Mouse (Mus musculus): ENCODE data around the gene Rpf2. TPM values are rescaled to one million over a fixed set of nuclear protein-coding genes. Genes with fewer than 3 reads are reported as not detected.

Rpf2 gene
- polyA plus RNA-seq, 1 experiment from 2014 or later, result 51.5 TPM

DNA sequence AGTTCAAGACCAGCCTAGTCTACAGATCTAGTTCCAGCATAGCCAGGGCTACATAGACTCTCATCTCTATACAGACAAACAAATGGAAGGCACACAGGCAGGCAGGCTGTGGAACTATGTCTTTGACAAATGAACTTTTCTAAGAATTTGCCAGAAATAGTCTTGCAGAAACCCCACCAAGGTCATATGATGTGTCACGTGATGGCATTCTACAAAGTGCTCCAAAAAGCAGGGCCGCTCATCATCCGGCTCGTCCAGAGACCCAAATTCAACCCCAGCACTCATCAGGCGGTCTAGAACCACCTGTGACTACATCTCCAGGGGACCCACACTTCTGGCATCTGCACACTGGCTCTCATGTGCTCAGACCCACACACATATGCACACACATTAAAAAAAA is 9.0 kb downstream of the Rpf2 start:
- H3K9me3 ChIP-seq, result no peaks in the 10 kb centered on the region
- no peak overlapping the region for H3K9ac ChIP-seq
- no peak for ATAC-seq (ENCODE audit: insufficient number of reproducible peaks, low FRiP score, low TSS enrichment, low read depth)
- no peak overlapping the region for H3K4me3 ChIP-seq
- no peak overlapping the region for H3K27ac ChIP-seq
- no peak overlapping the region for H3K4me2 ChIP-seq
- no peaks in the 10 kb centered on the region for H3K4me1 ChIP-seq
- 93% methylated on average over 5 of the region's 5 CpGs for WGBS
- peaks cover 66% of the 10 kb centered on the region for H3K36me3 ChIP-seq
- H3K27me3 ChIP-seq, result no peaks in the 10 kb centered on the region

DNA sequence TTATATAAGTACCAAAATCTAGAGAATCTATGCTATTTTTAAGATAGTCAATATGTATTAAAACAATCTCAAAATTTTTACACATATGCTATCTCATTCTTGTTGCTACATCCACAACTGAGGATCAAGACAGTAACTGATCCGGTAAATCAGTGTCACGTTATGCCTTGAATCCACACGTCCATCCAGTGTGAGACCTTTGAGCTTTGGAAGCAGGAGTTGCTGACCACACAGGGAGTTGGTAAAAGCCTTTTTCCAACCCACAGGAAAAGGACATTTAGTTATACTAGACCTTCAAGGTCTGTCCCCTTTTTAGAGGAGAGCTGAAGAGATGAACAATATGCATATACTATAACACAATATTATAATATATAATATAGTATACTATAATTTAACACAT is 13.6 kb downstream of the Rpf2 start:
- H3K4me3 ChIP-seq, result no peak overlapping the region
- H3K9ac ChIP-seq, result no peak overlapping the region
- no peak for ATAC-seq (ENCODE audit: insufficient number of reproducible peaks, low FRiP score, low TSS enrichment, low read depth)
- H3K9me3 ChIP-seq, result no peaks in the 10 kb centered on the region
- no peak overlapping the region for H3K27ac ChIP-seq
- 87% methylated on average over 3 of the region's 3 CpGs for WGBS
- H3K36me3 ChIP-seq, result peaks cover 62% of the 10 kb centered on the region
- H3K4me2 ChIP-seq, result no peak overlapping the region
- H3K4me1 ChIP-seq, result no peaks in the 10 kb centered on the region
- H3K27me3 ChIP-seq, result no peaks in the 10 kb centered on the region

DNA sequence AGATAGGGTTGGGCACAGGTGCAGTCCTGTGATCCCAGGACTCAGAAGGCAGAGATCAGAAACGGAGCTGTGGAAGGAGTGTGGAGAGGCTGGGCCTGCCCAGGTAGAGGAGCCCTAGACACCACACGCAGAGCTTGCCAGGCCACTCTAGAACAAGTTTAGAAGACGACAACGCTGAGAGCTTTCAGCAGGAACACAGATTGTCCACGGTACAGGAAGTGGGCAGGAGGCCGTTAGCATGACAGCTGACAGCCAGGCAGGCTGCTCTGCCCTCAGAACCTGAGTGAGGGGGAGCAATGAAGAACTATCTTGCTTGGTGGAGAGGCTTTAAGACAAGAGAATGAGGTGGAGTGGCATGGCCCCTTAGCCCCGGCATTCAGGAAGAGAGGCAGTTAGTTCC is 14.4 kb downstream of the Rpf2 start:
- Histone ChIP-seq H3K4me1 (peaks cover 5% of the 10 kb centered on the region), H3K4me2 (no peak overlapping the region), H3K9ac (no peak overlapping the region), H3K9me3 (no peaks in the 10 kb centered on the region), H3K36me3 (peaks cover 54% of the 10 kb centered on the region), H3K4me3 (no peak overlapping the region), H3K27me3 (no peaks in the 10 kb centered on the region), H3K27ac (no peak overlapping the region)
- WGBS, result 79% methylated on average over 7 of the region's 7 CpGs
- ATAC-seq (ENCODE audit: insufficient number of reproducible peaks, low FRiP score, low TSS enrichment, low read depth), result no peak

DNA sequence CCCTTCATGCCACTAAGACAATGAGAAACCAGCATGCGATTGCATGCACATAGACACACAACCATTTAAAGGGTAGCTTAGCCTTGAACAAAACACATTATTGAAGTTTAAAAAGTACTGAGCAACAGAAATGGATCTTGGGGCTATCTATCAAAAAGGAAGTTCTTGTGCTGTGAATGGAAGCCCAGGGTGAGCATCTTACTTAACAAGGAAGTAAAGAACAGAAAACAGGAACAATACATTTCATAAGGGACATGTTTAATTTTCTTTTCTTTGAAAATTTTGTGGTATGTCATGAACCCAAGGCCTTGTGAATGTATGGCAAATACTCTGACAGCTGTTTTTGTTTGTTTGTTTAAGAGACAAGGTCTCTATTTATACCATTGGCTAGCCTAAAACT is 17.1 kb downstream of the Rpf2 start:
- Histone ChIP-seq H3K9me3 (no peaks in the 10 kb centered on the region), H3K4me2 (no peak overlapping the region), H3K4me1 (peaks cover 9% of the 10 kb centered on the region), H3K27me3 (no peaks in the 10 kb centered on the region), H3K4me3 (no peak overlapping the region), H3K27ac (no peak overlapping the region), H3K9ac (no peak overlapping the region), H3K36me3 (peaks cover 60% of the 10 kb centered on the region)
- 92% methylated on average over 1 of the region's 1 CpGs for WGBS
- ATAC-seq (ENCODE audit: insufficient number of reproducible peaks, low FRiP score, low TSS enrichment, low read depth), result no peak

DNA sequence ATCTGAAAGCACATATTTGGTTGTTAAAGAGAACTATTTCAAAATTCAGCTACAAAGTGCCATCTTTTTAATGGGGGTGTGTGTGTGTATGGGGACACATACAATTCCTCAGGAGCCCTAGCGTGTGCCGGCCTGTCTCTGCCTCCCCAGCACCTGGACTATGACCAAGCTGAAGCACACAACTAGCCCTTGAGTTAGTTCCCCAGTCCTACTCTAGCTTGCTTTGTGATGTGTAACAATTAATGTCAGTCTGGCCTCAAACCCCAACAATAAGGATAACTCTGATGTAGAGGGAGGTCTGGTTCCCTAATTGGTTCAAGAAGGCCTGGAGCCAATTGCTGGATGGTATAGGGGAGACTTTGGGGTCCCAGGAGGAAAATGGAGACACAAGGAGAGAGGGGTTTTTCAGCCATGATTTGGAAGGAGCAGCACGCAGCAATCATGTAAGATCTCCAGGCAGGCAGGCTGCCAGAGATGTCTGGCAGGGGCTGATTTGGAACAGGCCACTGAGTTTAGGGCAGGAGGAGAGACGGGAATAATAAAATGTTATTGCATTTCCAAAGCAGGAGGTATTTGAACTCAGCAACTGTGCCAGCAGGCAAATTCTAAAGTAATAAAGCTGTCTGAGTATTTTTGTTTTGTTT is 19.1 kb downstream of the Rpf2 start:
- Histone ChIP-seq H3K4me3 (no peak overlapping the region), H3K36me3 (peaks cover 65% of the 10 kb centered on the region), H3K9me3 (no peaks in the 10 kb centered on the region), H3K4me1 (peaks cover 9% of the 10 kb centered on the region), H3K4me2 (no peak overlapping the region), H3K9ac (no peak overlapping the region), H3K27ac (peak overlapping the region; percentile 76), H3K27me3 (no peaks in the 10 kb centered on the region)
- peak; percentile 77; the same call in 1 of the 2 replicates for ATAC-seq (ENCODE audit: insufficient number of reproducible peaks, low FRiP score, low TSS enrichment, low read depth)
- 31% methylated on average over 4 of the region's 4 CpGs for WGBS

DNA sequence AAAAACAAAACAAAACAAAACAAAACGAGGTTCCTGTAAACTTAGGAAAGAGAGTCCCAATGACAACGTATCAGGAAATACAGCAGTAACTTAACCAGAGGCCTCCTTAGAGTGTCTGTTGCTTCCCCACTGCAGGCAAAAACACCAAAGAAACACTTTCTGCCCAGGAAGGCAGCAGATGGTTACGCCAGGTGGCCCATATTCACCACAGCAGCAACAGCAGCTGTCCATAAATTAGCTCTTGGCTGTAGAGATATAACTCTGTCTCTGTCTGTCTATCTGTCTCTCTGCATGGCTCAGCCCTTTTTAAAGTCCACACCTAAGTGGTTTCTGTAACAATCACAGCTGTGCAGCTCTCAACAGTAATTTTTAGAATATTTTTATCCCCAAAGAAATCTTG is 28.0 kb downstream of the Rpf2 start:
- ATAC-seq (ENCODE audit: insufficient number of reproducible peaks, low FRiP score, low TSS enrichment, low read depth), result no peak
- H3K9ac ChIP-seq, result no peak overlapping the region
- no peak overlapping the region for H3K4me2 ChIP-seq
- no peaks in the 10 kb centered on the region for H3K9me3 ChIP-seq
- H3K27me3 ChIP-seq, result no peaks in the 10 kb centered on the region
- H3K4me3 ChIP-seq, result no peak overlapping the region
- whole genome bisulfite sequencing, result 68% methylated on average over 3 of the region's 3 CpGs
- no peak overlapping the region for H3K27ac ChIP-seq
- H3K4me1 ChIP-seq, result no peaks in the 10 kb centered on the region
- peaks cover 22% of the 10 kb centered on the region for H3K36me3 ChIP-seq

DNA sequence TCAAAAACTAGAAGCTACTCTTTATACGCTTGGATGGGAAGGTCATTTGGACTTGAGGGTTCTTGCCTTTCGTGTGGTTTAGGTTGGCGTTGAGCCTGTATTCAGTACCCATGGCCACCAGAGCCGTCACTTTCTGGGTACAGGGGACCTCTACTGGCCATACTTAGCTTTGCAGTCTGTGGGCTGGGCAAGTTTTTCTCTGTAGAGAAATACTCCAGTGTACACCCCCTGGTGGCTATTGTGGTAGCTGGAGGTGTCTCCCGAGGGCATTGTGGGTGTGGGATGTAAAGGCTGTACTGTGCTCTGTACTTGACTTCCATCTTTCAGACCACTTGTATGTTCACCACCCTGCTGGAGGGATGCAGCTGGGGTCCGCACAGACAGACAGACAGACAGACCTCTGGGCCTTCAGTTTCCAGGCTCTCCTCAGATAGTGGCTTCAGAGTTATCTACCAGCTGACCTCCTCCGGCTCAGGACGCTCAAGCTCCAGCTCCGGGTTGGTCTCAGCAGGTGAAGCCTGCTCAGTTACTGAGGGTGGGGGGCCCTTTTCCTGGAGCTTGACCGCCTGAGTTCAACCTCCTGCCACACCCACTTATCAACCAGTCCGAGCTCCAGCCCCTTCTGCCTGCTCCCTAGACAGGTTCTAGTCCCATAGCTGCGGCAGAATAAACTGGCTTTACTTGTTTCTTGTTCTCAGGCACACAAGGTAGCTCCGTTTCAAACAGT is 34.2 kb downstream of the Rpf2 start:
- no peaks in the 10 kb centered on the region for H3K36me3 ChIP-seq
- H3K27ac ChIP-seq, result no peak overlapping the region
- no peaks in the 10 kb centered on the region for H3K27me3 ChIP-seq
- WGBS, result 35% methylated on average over 13 of the region's 13 CpGs
- no peak overlapping the region for H3K4me3 ChIP-seq
- no peaks in the 10 kb centered on the region for H3K9me3 ChIP-seq
- no peak overlapping the region for H3K4me2 ChIP-seq
- H3K4me1 ChIP-seq, result no peaks in the 10 kb centered on the region
- no peak overlapping the region for H3K9ac ChIP-seq
- 0 out of 2 replicates have a peak, but pooled peaks have one; percentile 35 for ATAC-seq (ENCODE audit: insufficient number of reproducible peaks, low FRiP score, low TSS enrichment, low read depth)

DNA sequence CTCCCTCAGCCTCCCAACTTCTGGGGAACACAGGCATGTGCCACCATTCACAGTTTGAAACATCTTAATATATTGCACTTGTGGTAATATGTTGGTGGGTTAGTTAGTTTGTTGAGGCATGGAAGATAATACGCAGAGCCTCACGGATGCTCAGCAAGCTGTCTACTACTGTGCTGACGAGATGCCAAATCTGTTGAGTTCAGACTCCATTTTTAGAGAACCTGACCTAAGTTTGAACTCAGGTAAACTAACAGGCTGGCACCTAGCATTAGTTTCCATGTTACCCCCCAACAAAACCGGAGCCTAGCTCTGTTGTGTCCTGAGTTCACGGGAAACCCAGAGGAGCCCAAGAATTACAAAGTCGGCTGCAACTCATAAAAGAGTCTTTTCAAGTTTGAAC is 51.8 kb downstream of the Rpf2 start:
- 51% methylated on average over 6 of the region's 6 CpGs for WGBS

DNA sequence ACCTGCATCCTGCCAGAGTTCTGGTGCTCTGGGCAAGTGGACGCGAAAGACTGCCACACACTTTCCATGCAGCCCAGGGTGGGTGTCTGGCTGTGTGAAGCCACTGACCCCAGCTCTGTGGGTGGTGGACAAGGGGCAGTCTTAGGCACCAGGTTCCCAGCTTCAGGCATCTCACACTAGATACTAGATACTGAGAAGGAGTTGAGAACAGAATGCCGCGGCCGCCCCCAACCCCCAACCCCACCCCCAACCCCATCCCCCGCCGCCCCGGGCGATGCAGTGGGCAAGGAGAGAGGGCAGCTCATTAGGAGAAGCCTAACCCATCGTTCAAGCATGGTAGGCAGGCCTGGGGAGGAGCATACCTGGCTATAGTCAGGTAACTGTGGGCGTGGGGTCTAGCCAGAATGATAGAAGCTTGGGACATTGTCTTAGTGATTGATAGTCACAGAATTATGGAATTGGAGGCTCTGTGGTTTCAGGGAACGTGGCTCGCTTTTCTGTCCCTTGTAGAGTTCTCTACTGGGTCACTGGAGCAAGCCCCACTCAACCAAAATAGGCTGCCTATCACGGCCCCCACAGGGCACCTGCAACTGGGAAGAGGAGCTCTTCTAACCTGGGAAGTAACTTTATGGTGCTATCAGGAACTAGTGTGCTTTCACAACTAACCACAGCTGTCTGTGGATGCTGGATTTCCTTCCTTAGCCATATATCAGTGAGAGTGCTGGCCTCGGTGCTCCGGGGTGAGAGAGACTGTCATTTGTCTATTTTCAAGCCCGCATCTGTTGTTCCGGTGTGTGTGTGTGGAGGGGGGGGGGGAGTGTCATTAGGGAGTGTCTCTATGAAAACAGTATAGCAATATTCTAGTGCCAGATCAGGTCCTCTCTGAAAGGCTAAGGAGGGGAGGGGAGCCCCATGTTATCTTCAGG is 54.6 kb downstream of the Rpf2 start:
- no peaks in the 10 kb centered on the region for H3K36me3 ChIP-seq
- peak overlapping the region; percentile 23 for H3K9ac ChIP-seq
- 34% methylated on average over 18 of the region's 18 CpGs for WGBS
- peak overlapping the region; percentile 35 for H3K4me3 ChIP-seq
- ATAC-seq (ENCODE audit: insufficient number of reproducible peaks, low FRiP score, low TSS enrichment, low read depth), result 0 out of 2 replicates have a peak, but pooled peaks have one; percentile 30
- H3K4me2 ChIP-seq, result peak overlapping the region; percentile 54
- no peaks in the 10 kb centered on the region for H3K9me3 ChIP-seq
- no peak overlapping the region for H3K27ac ChIP-seq
- no peaks in the 10 kb centered on the region for H3K27me3 ChIP-seq
- H3K4me1 ChIP-seq, result peaks cover 15% of the 10 kb centered on the region

More for the DNA sequence above, 51.8 kb downstream of the Rpf2 start:
- Histone ChIP-seq H3K36me3 (no peaks in the 10 kb centered on the region), H3K4me2 (no peak overlapping the region), H3K4me1 (peaks cover 15% of the 10 kb centered on the region), H3K4me3 (no peak overlapping the region), H3K9ac (no peak overlapping the region), H3K9me3 (no peaks in the 10 kb centered on the region), H3K27me3 (no peaks in the 10 kb centered on the region), H3K27ac (no peak overlapping the region)
- ATAC-seq (ENCODE audit: insufficient number of reproducible peaks, low FRiP score, low TSS enrichment, low read depth), result no peak

DNA sequence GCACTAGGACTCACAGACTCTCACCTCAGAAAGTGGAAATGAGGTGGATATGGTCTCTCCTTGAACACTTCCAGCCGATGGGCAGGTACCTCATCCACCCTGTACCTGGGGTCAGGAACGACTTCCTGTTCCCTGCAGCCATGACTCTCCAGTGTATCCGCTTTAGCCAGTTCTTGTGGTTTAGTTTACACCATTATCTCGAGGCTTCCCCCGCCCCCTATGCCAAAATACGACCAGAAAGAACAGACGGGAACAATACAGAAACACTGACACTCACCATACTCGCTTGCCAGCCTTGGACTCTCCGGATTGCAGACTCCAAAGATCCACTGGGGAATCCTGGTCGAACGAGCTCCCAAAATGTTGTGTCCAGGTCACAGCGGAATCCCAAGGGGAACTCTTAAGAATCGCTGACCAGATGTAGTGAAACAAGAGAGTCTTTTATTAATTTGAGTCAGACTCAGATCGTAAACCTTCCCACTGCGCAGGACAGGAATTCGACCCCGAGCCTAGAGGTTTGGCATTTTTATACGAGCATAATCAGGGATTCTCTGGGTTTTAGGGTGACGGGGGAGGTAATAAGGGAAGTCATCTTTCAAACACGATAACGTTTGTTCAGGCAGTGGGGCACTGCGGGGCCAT is 55.4 kb downstream of the Rpf2 start:
- peaks cover 15% of the 10 kb centered on the region for H3K4me1 ChIP-seq

DNA sequence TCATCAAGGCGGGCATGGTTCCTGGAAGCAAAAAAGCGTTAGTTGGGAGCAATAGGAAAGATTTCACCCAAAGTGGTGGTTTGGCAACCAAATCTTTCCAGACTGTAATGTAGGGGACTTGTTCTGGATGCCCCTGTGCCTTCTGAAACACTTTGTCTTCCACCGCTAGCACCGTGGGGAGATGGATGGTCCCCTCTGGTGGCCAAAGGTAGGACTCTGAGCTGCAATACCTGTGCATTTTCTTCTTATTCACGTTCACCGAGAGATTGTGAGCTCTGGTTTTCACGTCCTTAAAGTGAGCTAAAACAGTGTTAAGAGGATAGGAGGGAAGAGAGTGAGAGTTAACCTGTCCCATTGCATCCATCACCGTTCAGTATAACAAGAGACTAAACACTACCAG is 56.0 kb downstream of the Rpf2 start:
- Histone ChIP-seq H3K27me3 (no peaks in the 10 kb centered on the region), H3K36me3 (no peaks in the 10 kb centered on the region), H3K4me1 (peaks cover 15% of the 10 kb centered on the region), H3K27ac (no peak overlapping the region), H3K9me3 (no peaks in the 10 kb centered on the region), H3K4me2 (peak overlapping the region; percentile 54), H3K4me3 (no peak overlapping the region), H3K9ac (no peak overlapping the region)
- no peak for ATAC-seq (ENCODE audit: insufficient number of reproducible peaks, low FRiP score, low TSS enrichment, low read depth)
- 83% methylated on average over 8 of the region's 8 CpGs for WGBS

More for the DNA sequence above, 55.4 kb downstream of the Rpf2 start:
- WGBS, result 6% methylated on average over 22 of the region's 22 CpGs
- H3K4me2 ChIP-seq, result peak overlapping the region; percentile 54
- no peak for ATAC-seq (ENCODE audit: insufficient number of reproducible peaks, low FRiP score, low TSS enrichment, low read depth)
- H3K9me3 ChIP-seq, result no peaks in the 10 kb centered on the region
- H3K4me3 ChIP-seq, result peak overlapping the region; percentile 35
- H3K36me3 ChIP-seq, result no peaks in the 10 kb centered on the region
- H3K9ac ChIP-seq, result peak overlapping the region; percentile 23
- H3K27me3 ChIP-seq, result no peaks in the 10 kb centered on the region
- H3K27ac ChIP-seq, result no peak overlapping the region
